Mouse (Mus musculus) spleen, adult 2 months (tissue): ENCODE data around the gene Trmt13.

Experiments used
- CTCF ChIP-seq: fragments of 200-500 bp; IDR thresholded peaks from 2 replicates; pipeline ENCODE4 v1.5.1; 2011; ENCODE audit warnings: mild to moderate bottlenecking, inconsistent platforms; ENCODE audit not compliant: insufficient read depth, insufficient read length, insufficient replicate concordance; ENCODE audit errors: extremely low read depth
- POLR2A ChIP-seq: fragments of 200-500 bp; IDR thresholded peaks from 2 replicates; pipeline ENCODE4 v1.6.1; 2011; ENCODE audit warnings: low read depth, low read length, inconsistent platforms

- TF ChIP-seq CTCF = no peak
- TF ChIP-seq POLR2A = no peak
Measured at GRCm38 (mm10) chr3:116594076-116594727, 20.2 kb downstream of the Trmt13 start.
